Mouse (Mus musculus): ENCODE data around the gene Zmynd12. TPM values are rescaled to one million over a fixed set of nuclear protein-coding genes. Genes with fewer than 3 reads are reported as not detected.
A peak's percentile ranks its signal among the peaks of the same experiment; 100 is the strongest.

The Zmynd12 gene
- polyA plus RNA-seq, 1 experiment from 2014 or later = 0.27 TPM

DNA sequence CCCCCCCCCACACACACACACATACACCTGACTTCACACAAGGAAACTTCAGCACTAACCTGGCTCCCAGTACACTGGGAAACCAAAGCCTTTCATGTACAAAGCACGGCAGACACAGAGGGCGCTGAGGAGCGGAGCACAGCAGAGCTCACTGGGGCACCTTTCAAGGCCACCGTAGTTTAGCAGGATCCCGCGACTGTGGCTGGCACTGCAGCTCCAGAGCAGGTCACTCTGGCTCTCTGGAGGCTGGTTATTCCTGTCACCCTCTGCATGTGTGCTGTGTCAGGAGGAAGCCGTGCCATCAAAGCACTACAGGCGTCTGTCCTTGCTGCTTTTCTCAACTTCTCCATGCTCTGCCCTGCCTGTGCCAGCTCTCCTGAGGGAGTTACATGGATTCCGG lies 60.4 kb downstream of the Zmynd12 start:
- Histone ChIP-seq H3K4me2 (replicated peaks) (no peak overlapping the region), H3K9me3 (no peaks in the 10 kb centered on the region), H3K9ac (replicated peaks) (no peak overlapping the region), H3K36me3 (no peaks in the 10 kb centered on the region), H3K27me3 (no peaks in the 10 kb centered on the region), H3K4me3 (no peak overlapping the region), H3K4me1 (no peaks in the 10 kb centered on the region), H3K27ac (replicated peaks) (no peak overlapping the region)
- WGBS = 59% methylated on average over 9 of the region's 9 CpGs
- no peak for ATAC-seq (replicated peaks)

DNA sequence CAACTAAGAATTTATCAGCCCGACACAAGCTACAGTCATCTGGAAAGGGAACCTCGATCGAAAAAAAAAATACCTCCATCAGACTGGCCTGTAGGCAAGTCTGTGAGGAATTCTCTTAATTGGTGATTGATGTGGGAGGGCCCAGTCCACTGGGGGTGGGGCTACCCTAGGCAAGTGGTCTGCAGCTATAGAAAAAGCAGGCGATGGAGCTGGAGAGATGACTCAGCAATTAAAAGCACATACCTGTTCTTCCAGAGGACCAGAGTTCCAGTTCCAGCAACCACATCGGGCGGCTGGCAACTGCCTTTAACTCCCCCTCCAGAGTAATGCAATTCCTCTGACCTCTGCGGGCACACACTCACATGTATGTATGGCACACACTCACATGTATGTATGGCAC lies 62.3 kb downstream of the Zmynd12 start:
- Histone ChIP-seq H3K27ac (replicated peaks) (no peak overlapping the region), H3K4me1 (no peaks in the 10 kb centered on the region), H3K27me3 (no peaks in the 10 kb centered on the region), H3K36me3 (no peaks in the 10 kb centered on the region), H3K9me3 (no peaks in the 10 kb centered on the region), H3K9ac (replicated peaks) (no peak overlapping the region), H3K4me3 (no peak overlapping the region), H3K4me2 (replicated peaks) (no peak overlapping the region)
- WGBS = 76% methylated on average over 7 of the region's 7 CpGs
- no peak for ATAC-seq (replicated peaks)

DNA sequence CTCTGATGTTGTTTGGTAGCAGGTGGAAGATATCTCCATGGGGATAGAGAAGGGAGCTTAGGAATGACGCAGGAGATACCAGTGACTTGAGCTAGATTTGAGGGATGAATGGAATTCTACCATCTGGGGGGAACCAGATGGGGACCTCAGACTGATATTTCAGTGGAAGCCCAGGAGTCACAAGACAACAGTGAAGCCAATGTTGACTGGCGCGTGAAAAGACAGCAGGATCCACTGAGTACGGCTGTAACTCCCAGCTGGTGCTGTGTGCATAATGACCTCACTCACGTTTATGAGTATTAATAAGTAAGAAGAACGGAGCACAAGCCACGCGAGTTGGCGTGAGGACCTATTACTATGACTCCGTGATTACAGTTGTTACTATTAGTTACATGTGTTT lies 67.1 kb downstream of the Zmynd12 start:
- Histone ChIP-seq H3K36me3 (no peaks in the 10 kb centered on the region), H3K4me1 (peaks cover 11% of the 10 kb centered on the region), H3K9me3 (no peaks in the 10 kb centered on the region), H3K27ac (replicated peaks) (no peak overlapping the region), H3K4me2 (replicated peaks) (no peak overlapping the region), H3K4me3 (no peak overlapping the region), H3K9ac (replicated peaks) (no peak overlapping the region), H3K27me3 (no peaks in the 10 kb centered on the region)
- ATAC-seq (replicated peaks) = no peak
- WGBS = 66% methylated on average over 10 of the region's 10 CpGs

DNA sequence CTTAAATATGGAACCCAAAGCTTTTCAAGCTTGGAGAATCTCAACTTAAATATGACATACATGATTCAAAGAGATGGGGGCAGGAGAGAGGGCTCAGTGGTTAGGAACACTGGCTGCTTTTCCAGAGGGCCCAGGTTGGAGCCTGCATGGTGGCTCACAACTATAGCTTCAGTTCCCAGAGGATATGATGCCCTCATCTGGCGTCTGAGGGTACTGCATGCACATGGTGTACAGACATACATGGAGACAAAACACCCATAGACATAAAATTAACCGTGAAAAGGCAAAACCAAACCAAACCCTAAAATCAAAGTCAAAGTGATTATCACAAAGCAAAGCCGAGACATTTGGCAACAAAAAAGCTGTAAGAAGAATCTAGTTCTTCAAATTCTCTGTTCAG lies 68.2 kb downstream of the Zmynd12 start:
- Histone ChIP-seq H3K9me3 (no peaks in the 10 kb centered on the region), H3K9ac (replicated peaks) (no peak overlapping the region), H3K4me3 (no peak overlapping the region), H3K4me1 (peaks cover 11% of the 10 kb centered on the region), H3K36me3 (no peaks in the 10 kb centered on the region), H3K4me2 (replicated peaks) (no peak overlapping the region), H3K27ac (replicated peaks) (no peak overlapping the region), H3K27me3 (no peaks in the 10 kb centered on the region)
- WGBS = 80% methylated on average over 3 of the region's 3 CpGs
- ATAC-seq (replicated peaks) = no peak

DNA sequence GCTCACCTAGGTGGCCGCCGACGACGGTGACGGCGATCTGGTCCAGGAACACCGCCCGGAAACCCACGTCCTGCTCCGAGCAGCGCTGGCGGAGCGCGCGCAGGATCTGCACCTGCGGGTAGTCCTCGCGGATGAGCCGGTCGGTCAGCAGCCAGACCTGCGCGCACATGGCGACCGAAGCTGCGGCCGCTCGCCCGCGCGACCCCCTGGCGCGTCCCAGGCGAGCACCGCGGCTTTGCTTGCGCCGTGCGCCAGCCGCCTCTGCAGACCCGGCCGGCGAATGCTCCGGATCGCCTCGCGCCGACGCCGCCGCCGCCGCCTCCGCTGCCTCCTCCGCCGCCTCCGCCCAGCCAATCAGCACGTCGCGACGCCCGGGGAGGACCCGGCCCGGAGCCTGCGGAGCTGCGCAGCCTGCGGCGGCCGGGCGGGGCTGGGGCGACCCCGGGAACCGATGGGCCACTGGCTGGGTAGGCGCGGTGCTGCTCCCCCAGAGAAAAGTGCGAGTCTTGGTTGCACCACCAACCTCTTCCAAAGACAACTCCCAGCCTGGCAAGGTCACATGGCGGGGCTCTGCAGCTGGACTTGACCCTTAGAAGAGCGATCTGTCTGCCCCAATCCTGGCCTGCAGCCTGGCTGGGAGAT lies 69.8 kb downstream of the Zmynd12 start, which contains the start of gene Rimkla:
Gene Rimkla, minus strand, starts transcription at position 338 of the 642 bp plus-strand sequence.
- peak within 1 kb of the TSS; percentile 74 for H3K4me2 ChIP-seq (replicated peaks)
- H3K27me3 ChIP-seq = no peaks in the 10 kb centered on the region
- WGBS = under 1% methylated on average over 77 of the region's 77 CpGs
- H3K9ac ChIP-seq (replicated peaks) = peak within 1 kb of the TSS; percentile 66
- H3K27ac ChIP-seq (replicated peaks) = peak within 1 kb of the TSS; percentile 68
- H3K4me3 ChIP-seq = peak within 1 kb of the TSS; percentile 54
- no peaks in the 10 kb centered on the region for H3K9me3 ChIP-seq
- no peaks in the 10 kb centered on the region for H3K36me3 ChIP-seq
- peak; percentile 95 for ATAC-seq (replicated peaks)
- peaks cover 11% of the 10 kb centered on the region for H3K4me1 ChIP-seq

DNA sequence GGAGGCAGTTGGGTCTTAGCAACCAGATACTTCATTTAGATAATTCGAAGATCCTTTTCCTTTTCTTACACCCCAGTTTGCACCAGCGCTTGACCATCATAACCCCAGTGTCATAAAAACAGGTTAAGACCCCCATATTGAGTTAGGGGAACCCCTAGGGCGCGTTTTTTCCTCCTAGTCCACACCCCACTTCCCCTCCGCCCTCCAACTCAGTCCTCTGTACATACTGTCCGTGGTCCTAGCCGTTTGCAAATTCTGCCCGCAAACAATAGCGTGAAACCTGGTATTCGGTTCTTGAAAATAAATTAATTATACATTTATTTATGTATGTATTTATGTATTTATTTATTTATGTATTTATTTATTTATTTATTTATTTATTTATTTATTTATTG lies 70.3 kb downstream of the Zmynd12 start:
- 40% methylated on average over 10 of the region's 10 CpGs for WGBS
- Histone ChIP-seq H3K27ac (replicated peaks) (peak overlapping the region; percentile 68), H3K9me3 (no peaks in the 10 kb centered on the region), H3K4me1 (peaks cover 11% of the 10 kb centered on the region), H3K4me2 (replicated peaks) (peak overlapping the region; percentile 74), H3K4me3 (peak overlapping the region; percentile 54), H3K27me3 (no peaks in the 10 kb centered on the region), H3K36me3 (no peaks in the 10 kb centered on the region), H3K9ac (replicated peaks) (peak overlapping the region; percentile 66)
- ATAC-seq (replicated peaks) = peak; percentile 53; the same call in 1 of the 2 replicates

DNA sequence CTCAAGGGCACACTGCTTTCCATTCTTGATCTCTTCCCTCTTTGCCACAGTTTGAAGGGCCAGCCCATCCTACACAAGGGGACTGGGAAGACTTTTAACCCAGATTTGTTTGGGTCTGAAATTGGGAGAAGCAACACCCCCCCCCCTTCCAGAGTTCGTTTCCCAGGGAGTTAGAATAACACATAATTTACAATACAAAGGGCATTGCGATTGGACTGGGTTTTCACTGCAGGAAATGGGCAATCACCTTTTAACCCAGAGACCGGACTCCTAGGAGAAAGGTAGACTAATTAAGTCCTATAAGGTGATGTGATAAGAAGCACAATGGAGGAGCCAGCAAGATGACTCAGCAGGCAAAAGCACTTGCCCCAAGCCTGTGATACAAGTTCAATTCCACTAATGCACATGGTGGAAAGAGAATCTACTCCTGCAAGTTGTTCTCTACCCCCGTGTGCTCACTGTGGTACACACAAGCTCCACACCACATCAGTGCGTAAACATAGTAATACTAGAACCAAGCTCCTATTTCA lies 75.8 kb downstream of the Zmynd12 start:
- H3K36me3 ChIP-seq = no peaks in the 10 kb centered on the region
- no peak overlapping the region for H3K4me3 ChIP-seq
- no peak overlapping the region for H3K9ac ChIP-seq (replicated peaks)
- H3K9me3 ChIP-seq = no peaks in the 10 kb centered on the region
- no peak for ATAC-seq (replicated peaks)
- 60% methylated on average over 5 of the region's 5 CpGs for WGBS
- no peak overlapping the region for H3K27ac ChIP-seq (replicated peaks)
- no peak overlapping the region for H3K4me2 ChIP-seq (replicated peaks)
- H3K4me1 ChIP-seq = no peaks in the 10 kb centered on the region
- no peaks in the 10 kb centered on the region for H3K27me3 ChIP-seq

DNA sequence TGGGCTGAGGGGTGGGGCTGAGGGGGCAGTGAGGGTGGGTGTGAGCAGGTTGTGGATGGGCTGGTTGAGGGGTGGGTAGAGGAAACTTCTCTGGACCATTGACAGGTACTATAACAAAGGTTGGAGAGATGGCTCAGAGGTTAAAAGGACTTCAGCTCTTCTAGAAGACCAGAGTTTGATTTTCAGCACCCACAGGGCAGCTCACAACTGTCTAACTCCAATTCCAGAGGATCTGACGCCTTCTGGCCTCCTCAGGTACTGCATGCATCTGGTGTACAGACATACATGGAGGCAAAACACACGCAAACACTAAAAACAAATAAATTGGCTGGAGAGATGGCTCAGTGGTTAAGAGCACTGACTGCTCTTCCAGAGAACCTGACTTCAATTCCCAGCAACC lies 89.0 kb downstream of the Zmynd12 start:
- Histone ChIP-seq H3K4me2 (replicated peaks) (no peak overlapping the region), H3K4me3 (no peak overlapping the region), H3K27ac (replicated peaks) (no peak overlapping the region), H3K36me3 (no peaks in the 10 kb centered on the region), H3K27me3 (no peaks in the 10 kb centered on the region), H3K9me3 (no peaks in the 10 kb centered on the region), H3K4me1 (no peaks in the 10 kb centered on the region), H3K9ac (replicated peaks) (no peak overlapping the region)
- 71% methylated on average over 2 of the region's 2 CpGs for WGBS
- ATAC-seq (replicated peaks) = no peak

DNA sequence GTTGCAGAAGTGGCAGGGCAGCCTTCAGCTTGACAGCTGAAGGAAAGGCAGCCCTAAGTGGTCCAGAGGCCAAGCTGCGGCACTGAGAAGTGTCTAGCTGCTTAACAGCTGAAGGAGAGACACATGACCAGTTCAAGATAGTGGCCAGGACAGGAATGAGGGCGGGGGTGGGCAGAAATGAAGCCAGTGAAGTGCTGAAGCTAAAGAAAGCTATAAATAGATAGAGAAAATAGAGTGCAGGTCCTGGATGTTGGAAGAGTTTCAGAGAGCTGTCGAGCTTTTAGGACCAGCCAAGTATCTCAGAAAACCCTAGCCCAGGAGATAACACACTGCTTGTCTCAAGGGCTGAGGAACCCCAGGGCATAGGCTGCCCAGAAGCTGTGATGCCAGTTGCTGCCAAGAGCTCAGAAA lies 90.1 kb downstream of the Zmynd12 start:
- WGBS = 73% methylated on average over 3 of the region's 3 CpGs
- H3K4me1 ChIP-seq = no peaks in the 10 kb centered on the region
- no peaks in the 10 kb centered on the region for H3K27me3 ChIP-seq
- H3K27ac ChIP-seq (replicated peaks) = no peak overlapping the region
- H3K36me3 ChIP-seq = no peaks in the 10 kb centered on the region
- H3K9me3 ChIP-seq = no peaks in the 10 kb centered on the region
- H3K4me3 ChIP-seq = no peak overlapping the region
- H3K4me2 ChIP-seq (replicated peaks) = no peak overlapping the region
- H3K9ac ChIP-seq (replicated peaks) = no peak overlapping the region
- ATAC-seq (replicated peaks) = no peak

Other genes starting within 250 kb of the Zmynd12 start
- 5.0 and 5.4 TPM in 2 replicates for gene Zfp691, start 248.6 kb upstream of the Zmynd12 start, polyA plus RNA-seq (2015; fragmentation: Nextera tagmentation; extraction: Ambion mirVana)
- gene Ermap, start 232.8 kb upstream of the Zmynd12 start, polyA plus RNA-seq (2015; fragmentation: Nextera tagmentation; extraction: Ambion mirVana) = 0.27 and 0.61 TPM in 2 replicates
- gene Svbp, start 227.5 kb upstream of the Zmynd12 start, polyA plus RNA-seq (2015; fragmentation: Nextera tagmentation; extraction: Ambion mirVana) = 256 and 267 TPM in 2 replicates
- gene Tmem269, start 204.6 kb upstream of the Zmynd12 start, polyA plus RNA-seq (2015; fragmentation: Nextera tagmentation; extraction: Ambion mirVana) = 0.17 and 0.78 TPM in 2 replicates
- 31.5 and 32.8 TPM in 2 replicates for gene AU022252, start 190.1 kb upstream of the Zmynd12 start, polyA plus RNA-seq (2015; fragmentation: Nextera tagmentation; extraction: Ambion mirVana)
- gene P3h1, start 189.9 kb upstream of the Zmynd12 start, polyA plus RNA-seq (2015; fragmentation: Nextera tagmentation; extraction: Ambion mirVana) = 8.3 and 9.2 TPM in 2 replicates
- 0.70 and 1.0 TPM in 2 replicates for gene Cldn19, start 167.4 kb upstream of the Zmynd12 start, polyA plus RNA-seq (2015; fragmentation: Nextera tagmentation; extraction: Ambion mirVana)
- gene Ybx1, start 128.2 kb upstream of the Zmynd12 start, polyA plus RNA-seq (2015; fragmentation: Nextera tagmentation; extraction: Ambion mirVana) = 950 and 958 TPM in 2 replicates
- 65.3 and 76.6 TPM in 2 replicates for gene Ppih, start 102.3 kb upstream of the Zmynd12 start, polyA plus RNA-seq (2015; fragmentation: Nextera tagmentation; extraction: Ambion mirVana)
- gene Ccdc30, start 7.3 kb upstream of the Zmynd12 start, polyA plus RNA-seq (2015; fragmentation: Nextera tagmentation; extraction: Ambion mirVana) = 10.6 and 13.0 TPM in 2 replicates
- gene Ppcs, start 394 bp upstream of the Zmynd12 start, polyA plus RNA-seq (2015; fragmentation: Nextera tagmentation; extraction: Ambion mirVana) = 16.7 and 17.7 TPM in 2 replicates
- 19.1 and 20.3 TPM in 2 replicates for gene Rimkla, start 69.8 kb downstream of the Zmynd12 start, polyA plus RNA-seq (2015; fragmentation: Nextera tagmentation; extraction: Ambion mirVana)
- gene Foxj3, start 114.2 kb downstream of the Zmynd12 start, polyA plus RNA-seq (2015; fragmentation: Nextera tagmentation; extraction: Ambion mirVana) = 30.8 and 34.5 TPM in 2 replicates
- gene Frg2f1, start 116.7 kb downstream of the Zmynd12 start, polyA plus RNA-seq (2015; fragmentation: Nextera tagmentation; extraction: Ambion mirVana) = 5.4 and 7.0 TPM in 2 replicates
- gene Guca2a, start 214.9 kb downstream of the Zmynd12 start, polyA plus RNA-seq (2015; fragmentation: Nextera tagmentation; extraction: Ambion mirVana) = not detected in 2 replicates
- gene Guca2b, start 236.1 kb downstream of the Zmynd12 start, polyA plus RNA-seq (2015; fragmentation: Nextera tagmentation; extraction: Ambion mirVana) = not detected in 2 replicates

Data from forebrain, embryonic 15.5 days (tissue).